Mouse (Mus musculus): Measurements from ENCODE around the gene Psme2. TPM values are rescaled to one million over a fixed set of nuclear protein-coding genes. Genes with fewer than 3 reads are reported as not detected.

Psme2 gene
- total and polyA plus RNA-seq, 3 experiments: 467 to 757 (median 684) TPM

DNA sequence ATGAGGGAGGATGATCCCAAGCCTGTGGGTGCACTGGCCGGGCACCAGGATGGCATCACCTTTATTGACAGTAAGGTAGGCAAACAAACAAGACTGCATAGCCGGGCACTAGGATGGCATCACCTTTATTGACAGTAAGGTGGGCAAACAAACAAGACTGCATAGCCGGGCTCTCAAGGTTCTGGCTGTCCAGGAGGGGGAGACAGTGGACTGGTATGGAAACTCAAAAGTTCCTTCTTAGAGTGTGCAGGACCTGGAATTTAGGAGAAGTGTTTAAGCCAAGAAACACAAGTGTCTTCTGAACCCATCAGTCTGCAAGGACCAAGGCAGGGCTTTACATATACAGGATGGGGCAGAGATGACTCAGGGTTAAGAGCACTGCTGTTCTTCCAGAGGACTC, 25.2 kb downstream of the Psme2 start:
- no peak overlapping the region for H3K9ac ChIP-seq (ENCODE audit: insufficient read depth, low read depth)
- H3K79me2 ChIP-seq (replicated peaks; ENCODE audit: control insufficient read depth, extremely low read depth, insufficient read depth, poor library complexity, severe bottlenecking): 0 out of 2 replicates have a peak, but pooled peaks cover 4% of the 10 kb centered on the region
- no peak overlapping the region for H3K27ac ChIP-seq (ENCODE audit: insufficient read depth, low read depth)
- in situ Hi-C loops (cut with MboI; ENCODE audit: low pct_ligation_motif_present, low pct_unique_long_range_greater_than_20kb, low sequenced_read_pairs) (no loop called here), dilution Hi-C loops (cut with MboI; ENCODE audit: extremely low pct_ligation_motif_present, extremely low pct_unique_long_range_greater_than_20kb, low sequenced_read_pairs) (no loop called here)
- no peak overlapping the region for H3K4me2 ChIP-seq (ENCODE audit: insufficient read depth, low read depth, poor library complexity, severe bottlenecking)
- H3K9me3 ChIP-seq (replicated peaks; ENCODE audit: low read length): no peaks in the 10 kb centered on the region
- H3K27me3 ChIP-seq (replicated peaks): no peaks in the 10 kb centered on the region
- no peak overlapping the region for H3K4me3 ChIP-seq (replicated peaks in 1 of 3; ENCODE audit: low read depth in 2 of 3, low read length in 2 of 3, poor library complexity in 1 of 3)
- TF ChIP-seq MXI1 (IDR thresholded peaks at IDR 0.05; ENCODE audit: low read depth, low read length): no peak
- TF ChIP-seq JUND (conservative IDR thresholded peaks at IDR 0.05; ENCODE audit: low read depth, low read length): no peak
- no peak for TF ChIP-seq MAZ (IDR thresholded peaks at IDR 0.05; ENCODE audit: low read depth, low read length)
- TF ChIP-seq MYC (IDR thresholded peaks at IDR 0.05; ENCODE audit: low read depth, low read length): no peak
- TF ChIP-seq EP300 (IDR thresholded peaks at IDR 0.05; ENCODE audit: low read length): no peak
- TF ChIP-seq RAD21 (IDR thresholded peaks at IDR 0.05; ENCODE audit: low read depth, low read length): peak; percentile 48
- TF ChIP-seq ETS1 (conservative IDR thresholded peaks at IDR 0.05; ENCODE audit: low read depth, low read length): no peak
- no peak for TF ChIP-seq UBTF (IDR thresholded peaks at IDR 0.05; ENCODE audit: low read depth, low read length)
- TF ChIP-seq KAT2A (IDR thresholded peaks at IDR 0.05; ENCODE audit: insufficient replicate concordance, low read length): no peak
- TF ChIP-seq NELFE (IDR thresholded peaks at IDR 0.05; ENCODE audit: low read depth, low read length): no peak
- TF ChIP-seq MAX (IDR thresholded peaks at IDR 0.05; ENCODE audit: low read length): no peak
- no peak for TF ChIP-seq ZMIZ1 (IDR thresholded peaks at IDR 0.05; ENCODE audit: low read depth, low read length)
- TF ChIP-seq PAX5 (IDR thresholded peaks at IDR 0.05; ENCODE audit: low read length): no peak
- no peak for TF ChIP-seq MEF2A (IDR thresholded peaks at IDR 0.05; ENCODE audit: borderline replicate concordance, low read depth, low read length)
- peak; percentile 34 for TF ChIP-seq SMC3 (IDR thresholded peaks at IDR 0.05; ENCODE audit: low read depth, low read length)
- no peak for TF ChIP-seq E2F4 (IDR thresholded peaks at IDR 0.05; ENCODE audit: insufficient replicate concordance, low read depth, low read length)
- TF ChIP-seq CTCF (conservative IDR thresholded peaks at IDR 0.05 in 1 of 2, IDR thresholded peaks at IDR 0.05 in 1 of 2; ENCODE audit: low read depth in 2 of 2, low read length in 2 of 2): peak in 1 of 2 experiments; percentile 54; a peak in 2 of 4 replicates
- TF ChIP-seq USF2 (conservative IDR thresholded peaks at IDR 0.05; ENCODE audit: low read depth, low read length): no peak
- no peak for TF ChIP-seq POLR2AphosphoS2 (IDR thresholded peaks at IDR 0.05; ENCODE audit: low read depth, low read length)
- TF ChIP-seq TCF12 (IDR thresholded peaks at IDR 0.05; ENCODE audit: low read depth, low read length): no peak
- no peak for TF ChIP-seq CHD1 (IDR thresholded peaks at IDR 0.05; ENCODE audit: low read depth, low read length)
- no peak for TF ChIP-seq TBP (conservative IDR thresholded peaks at IDR 0.05; ENCODE audit: low read depth, low read length)
- no peak for TF ChIP-seq IRF4 (IDR thresholded peaks at IDR 0.05; ENCODE audit: low read depth, low read length)
- H3K4me1 ChIP-seq (ENCODE audit: control insufficient read depth in 1 of 2, insufficient read depth in 2 of 2): peaks cover 7 to 13% of the 10 kb centered on the region in 2 experiments
- no peak for DNase-seq (ENCODE audit: extremely low read depth)
- peaks cover 54 to 86% of the 10 kb centered on the region in 2 experiments for H3K36me3 ChIP-seq (replicated peaks in 1 of 2; ENCODE audit: control insufficient read depth in 1 of 2, insufficient read depth in 1 of 2, low read length in 1 of 2)
